Mouse (Mus musculus): Measurements from ENCODE around the gene Rc3h1. TPM values are rescaled to one million over a fixed set of nuclear protein-coding genes. Genes with fewer than 3 reads are reported as not detected.

Rc3h1 gene
- polyA plus RNA-seq, 1 experiment = 13.5 TPM

GRCm38 (mm10) chr1:160935551-160935950, 29.3 kb downstream of the Rc3h1 start:
- Histone ChIP-seq H3K4me1 (ENCODE audit: control insufficient read depth, insufficient read depth, low read length) (no peaks in the 10 kb centered on the region), H3K27me3 (replicated peaks; ENCODE audit: control insufficient read depth, insufficient read depth, low read length) (no peaks in the 10 kb centered on the region), H3K4me3 (ENCODE audit: insufficient read depth, low read depth, low read length) (no peak overlapping the region), H3K36me3 (ENCODE audit: control insufficient read depth, insufficient read depth, low read length) (peaks cover 4% of the 10 kb centered on the region), H3K27ac (ENCODE audit: insufficient read depth, low read depth, low read length) (no peak overlapping the region)
- 76% methylated on average over 6 of the region's 6 CpGs for WGBS
- peak; percentile 14 for DNase-seq
- TF ChIP-seq CTCF (conservative IDR thresholded peaks at IDR 0.05; ENCODE audit: insufficient read depth, insufficient read length, low read depth, low read length) (no peak), POLR2A (IDR thresholded peaks at IDR 0.05; ENCODE audit: low read depth, low read length) (no peak)

DNA sequence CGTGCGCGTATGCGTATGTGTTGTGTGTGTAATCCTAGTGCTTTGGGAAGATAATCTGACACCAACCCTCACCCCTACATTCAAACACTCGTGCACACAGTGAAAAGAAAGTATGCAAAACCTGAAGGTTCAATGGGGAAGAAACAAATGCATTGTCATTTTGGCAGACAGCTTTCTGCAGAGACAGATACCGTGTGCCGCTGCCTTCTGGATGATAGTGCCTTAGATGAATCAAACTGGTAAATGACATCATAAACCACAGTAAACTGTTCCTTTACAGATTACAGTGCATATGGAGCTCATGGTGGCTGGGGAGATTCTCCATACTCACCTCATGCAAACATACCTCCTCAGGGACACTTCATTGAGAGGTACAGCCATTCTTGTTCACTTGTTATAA, 57.0 kb downstream of the Rc3h1 start:
- DNase-seq = no peak
- H3K4me1 ChIP-seq (ENCODE audit: control insufficient read depth, insufficient read depth, low read length) = no peaks in the 10 kb centered on the region
- no peak overlapping the region for H3K27ac ChIP-seq (ENCODE audit: insufficient read depth, low read depth, low read length)
- no peaks in the 10 kb centered on the region for H3K27me3 ChIP-seq (replicated peaks; ENCODE audit: control insufficient read depth, insufficient read depth, low read length)
- WGBS = 95% methylated on average over 7 of the region's 7 CpGs
- no peak for TF ChIP-seq POLR2A (IDR thresholded peaks at IDR 0.05; ENCODE audit: low read depth, low read length)
- TF ChIP-seq CTCF (conservative IDR thresholded peaks at IDR 0.05; ENCODE audit: insufficient read depth, insufficient read length, low read depth, low read length) = no peak
- H3K4me3 ChIP-seq (ENCODE audit: insufficient read depth, low read depth, low read length) = no peak overlapping the region
- peaks cover 20% of the 10 kb centered on the region for H3K36me3 ChIP-seq (ENCODE audit: control insufficient read depth, insufficient read depth, low read length)

DNA sequence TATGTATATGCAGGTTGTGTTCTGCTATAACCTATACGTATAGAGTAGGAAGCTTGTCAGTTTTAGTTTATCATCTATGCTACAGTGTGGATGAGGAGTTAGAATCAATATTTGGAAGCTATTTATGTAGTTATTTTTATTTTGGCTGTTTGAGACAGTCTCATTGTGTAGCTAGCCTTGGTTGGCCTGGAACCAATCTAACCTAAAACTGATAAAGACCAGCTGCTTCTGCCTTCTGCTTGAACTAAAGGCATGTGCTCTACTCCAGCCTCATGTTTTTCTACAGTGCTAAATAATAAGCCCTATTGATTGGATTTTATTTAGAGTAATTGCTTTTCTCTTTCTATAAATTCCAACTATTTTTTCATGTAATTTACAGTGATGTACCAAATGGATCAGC, 61.0 kb downstream of the Rc3h1 start:
- DNase-seq = peak; percentile 29
- H3K27me3 ChIP-seq (replicated peaks; ENCODE audit: control insufficient read depth, insufficient read depth, low read length) = no peaks in the 10 kb centered on the region
- TF ChIP-seq CTCF (conservative IDR thresholded peaks at IDR 0.05; ENCODE audit: insufficient read depth, insufficient read length, low read depth, low read length) = no peak
- no peak for TF ChIP-seq POLR2A (IDR thresholded peaks at IDR 0.05; ENCODE audit: low read depth, low read length)
- peaks cover 22% of the 10 kb centered on the region for H3K36me3 ChIP-seq (ENCODE audit: control insufficient read depth, insufficient read depth, low read length)
- WGBS = 86% methylated on average over 1 of the region's 1 CpGs
- H3K27ac ChIP-seq (ENCODE audit: insufficient read depth, low read depth, low read length) = no peak overlapping the region
- no peaks in the 10 kb centered on the region for H3K4me1 ChIP-seq (ENCODE audit: control insufficient read depth, insufficient read depth, low read length)
- no peak overlapping the region for H3K4me3 ChIP-seq (ENCODE audit: insufficient read depth, low read depth, low read length)

GRCm38 (mm10) chr1:160968643-160969042, 62.4 kb downstream of the Rc3h1 start:
- Histone ChIP-seq H3K4me1 (ENCODE audit: control insufficient read depth, insufficient read depth, low read length) (no peaks in the 10 kb centered on the region), H3K36me3 (ENCODE audit: control insufficient read depth, insufficient read depth, low read length) (peaks cover 15% of the 10 kb centered on the region), H3K27ac (ENCODE audit: insufficient read depth, low read depth, low read length) (no peak overlapping the region), H3K4me3 (ENCODE audit: insufficient read depth, low read depth, low read length) (no peak overlapping the region), H3K27me3 (replicated peaks; ENCODE audit: control insufficient read depth, insufficient read depth, low read length) (no peaks in the 10 kb centered on the region)
- no peak for DNase-seq
- no peak for TF ChIP-seq CTCF (conservative IDR thresholded peaks at IDR 0.05; ENCODE audit: insufficient read depth, insufficient read length, low read depth, low read length)
- TF ChIP-seq POLR2A (IDR thresholded peaks at IDR 0.05; ENCODE audit: low read depth, low read length) = no peak
- WGBS = 36% methylated on average over 5 of the region's 5 CpGs

DNA sequence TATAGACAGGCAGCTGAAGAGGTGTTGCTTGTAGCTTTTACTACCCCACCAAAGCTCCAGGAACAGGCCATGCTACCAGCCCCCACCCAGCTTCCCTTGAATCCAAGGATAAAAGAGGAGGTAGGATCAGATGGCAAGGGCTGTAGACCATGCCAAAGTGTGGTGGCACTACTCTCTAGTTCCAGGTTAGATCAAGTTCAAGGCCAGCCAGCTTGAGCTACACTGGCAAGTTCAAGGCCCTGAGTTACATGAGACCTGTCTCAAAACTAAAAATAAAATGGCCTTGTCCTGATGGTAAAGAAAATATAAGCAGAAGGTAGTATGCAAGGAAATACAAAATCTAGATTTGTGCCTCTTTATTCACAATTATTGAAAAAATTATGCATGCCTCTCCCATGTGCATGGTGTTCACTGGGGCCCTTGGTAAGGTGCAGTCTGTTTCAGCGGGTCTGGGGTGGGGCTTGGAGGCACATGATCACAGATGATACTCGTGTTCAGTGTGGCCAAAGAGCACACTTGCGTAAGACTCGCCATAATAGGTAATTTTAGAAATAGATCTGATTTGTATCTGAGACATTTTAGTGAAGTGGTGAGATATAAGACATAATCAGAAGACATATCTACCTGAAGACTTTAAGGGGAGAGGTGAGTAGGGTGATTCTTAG, 72.0 kb downstream of the Rc3h1 start, which contains the start of gene Serpinc1:
TSS of gene Serpinc1 (plus strand) at position 515 of the 665 bp plus-strand sequence.
- 86% methylated on average over 4 of the region's 4 CpGs for WGBS
- no peak within 1 kb of the TSS for H3K4me3 ChIP-seq (ENCODE audit: insufficient read depth, low read depth, low read length)
- H3K27me3 ChIP-seq (replicated peaks; ENCODE audit: control insufficient read depth, insufficient read depth, low read length) = no peaks in the 10 kb centered on the region
- no peaks in the 10 kb centered on the region for H3K36me3 ChIP-seq (ENCODE audit: control insufficient read depth, insufficient read depth, low read length)
- no peak within 1 kb of the TSS for H3K27ac ChIP-seq (ENCODE audit: insufficient read depth, low read depth, low read length)
- no peak for DNase-seq
- no peaks in the 10 kb centered on the region; the same call in 1 of the 2 replicates for H3K4me1 ChIP-seq (ENCODE audit: control insufficient read depth, insufficient read depth, low read length)
- no peak for TF ChIP-seq CTCF (conservative IDR thresholded peaks at IDR 0.05; ENCODE audit: insufficient read depth, insufficient read length, low read depth, low read length)
- no peak for TF ChIP-seq POLR2A (IDR thresholded peaks at IDR 0.05; ENCODE audit: low read depth, low read length)

- no peaks in the 10 kb centered on the region for H3K27me3 ChIP-seq (replicated peaks; ENCODE audit: control insufficient read depth, insufficient read depth, low read length)
- H3K4me3 ChIP-seq (ENCODE audit: insufficient read depth, low read depth, low read length) = no peak overlapping the region
- DNase-seq = no peak
- no peaks in the 10 kb centered on the region for H3K36me3 ChIP-seq (ENCODE audit: control insufficient read depth, insufficient read depth, low read length)
- H3K27ac ChIP-seq (ENCODE audit: insufficient read depth, low read depth, low read length) = no peak overlapping the region
- TF ChIP-seq POLR2A (IDR thresholded peaks at IDR 0.05; ENCODE audit: low read depth, low read length) = no peak
- no peaks in the 10 kb centered on the region; the same call in 1 of the 2 replicates for H3K4me1 ChIP-seq (ENCODE audit: control insufficient read depth, insufficient read depth, low read length)
- 52% methylated on average over 5 of the region's 5 CpGs for WGBS
Measured at GRCm38 (mm10) chr1:160980021-160980420, 73.8 kb downstream of the Rc3h1 start.

GRCm38 (mm10) chr1:160980537-160981234, 74.5 kb downstream of the Rc3h1 start:
- DNase-seq = peak; percentile 68
- 29% methylated on average over 8 of the region's 8 CpGs for WGBS
- TF ChIP-seq POLR2A (IDR thresholded peaks at IDR 0.05; ENCODE audit: low read depth, low read length) = no peak
- no peak for TF ChIP-seq CTCF (conservative IDR thresholded peaks at IDR 0.05; ENCODE audit: insufficient read depth, insufficient read length, low read depth, low read length)
- Histone ChIP-seq H3K27me3 (replicated peaks; ENCODE audit: control insufficient read depth, insufficient read depth, low read length) (no peaks in the 10 kb centered on the region), H3K4me3 (ENCODE audit: insufficient read depth, low read depth, low read length) (no peak overlapping the region), H3K36me3 (ENCODE audit: control insufficient read depth, insufficient read depth, low read length) (no peaks in the 10 kb centered on the region), H3K27ac (ENCODE audit: insufficient read depth, low read depth, low read length) (no peak overlapping the region), H3K4me1 (ENCODE audit: control insufficient read depth, insufficient read depth, low read length) (no peaks in the 10 kb centered on the region; the same call in 1 of the 2 replicates)

All from kidney, adult 2 months (tissue).